Mouse (Mus musculus) cerebellum, postnatal 25 days (tissue): ENCODE measurements around the gene Ccr1l1.

Experiments used
- DNase-seq, 2 experiments: peaks; one replicate each; pipeline ENCODE4 v3.0.0; 2021; ENCODE audit warnings: mixed read lengths in 2 of 2

The Ccr1l1 gene

DNA sequence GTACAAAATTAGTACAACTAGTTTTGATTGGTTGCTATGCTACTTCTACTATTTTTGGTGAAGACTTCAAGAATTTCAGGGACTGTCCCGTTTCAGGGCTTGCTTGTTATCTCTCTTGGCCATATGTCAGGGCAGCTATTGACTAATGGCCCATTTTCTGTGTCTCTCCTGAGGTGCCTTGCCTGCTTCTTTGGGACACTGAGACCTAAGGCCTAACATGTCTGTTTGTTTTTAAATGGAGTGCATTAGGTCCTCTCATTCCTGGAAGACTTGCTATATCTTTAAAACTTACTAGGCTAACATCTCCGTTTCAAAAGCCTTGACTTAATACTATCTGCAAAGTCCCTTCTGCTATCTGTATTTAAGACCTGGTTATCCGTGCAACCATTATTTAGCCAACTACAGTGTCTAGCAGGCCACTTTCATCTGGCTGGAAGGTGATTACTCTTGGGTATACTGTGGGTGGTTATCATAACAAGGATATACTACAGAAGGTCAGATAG lies 20.2 kb downstream of the Ccr1l1 start:
- no peak for DNase-seq

DNA sequence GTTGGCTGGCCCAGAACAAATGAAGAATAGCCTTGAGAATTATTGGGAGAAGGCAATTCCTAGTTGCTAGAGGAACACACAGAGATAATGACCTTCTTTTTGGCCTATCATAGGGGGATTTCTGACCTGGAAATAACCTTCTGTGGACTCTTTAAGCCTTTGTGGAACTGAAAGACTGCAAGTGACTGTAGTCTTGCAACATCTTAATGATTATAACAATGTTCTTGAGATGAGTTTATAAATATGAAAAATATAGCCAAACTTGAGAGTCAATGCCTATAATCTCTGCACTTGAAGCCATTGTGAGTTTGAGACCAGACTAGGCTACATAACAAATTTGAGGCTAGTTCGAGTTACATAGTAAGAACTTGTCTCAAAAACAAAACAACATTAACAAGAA lies 21.3 kb downstream of the Ccr1l1 start:
- DNase-seq = no peak

DNA sequence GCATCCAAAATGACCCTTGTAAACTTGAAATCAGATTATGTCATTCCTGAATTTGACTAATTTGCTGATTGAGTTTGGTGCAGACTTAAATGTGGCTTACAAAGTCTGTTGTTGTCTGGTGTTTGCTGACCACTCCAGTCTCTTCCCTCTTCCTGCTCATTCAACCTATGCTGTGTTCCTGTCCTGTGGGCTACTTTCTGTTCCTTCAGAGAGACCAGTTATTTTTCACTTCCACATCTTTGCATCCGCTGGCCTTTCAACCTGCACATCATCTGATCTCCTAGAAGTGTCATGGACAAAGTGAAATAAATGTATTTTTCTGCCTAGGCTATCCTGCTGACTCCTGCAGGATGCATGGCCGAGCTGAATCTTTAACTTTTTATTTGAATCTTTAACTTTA lies 24.7 kb downstream of the Ccr1l1 start:
- no peak for DNase-seq

DNA sequence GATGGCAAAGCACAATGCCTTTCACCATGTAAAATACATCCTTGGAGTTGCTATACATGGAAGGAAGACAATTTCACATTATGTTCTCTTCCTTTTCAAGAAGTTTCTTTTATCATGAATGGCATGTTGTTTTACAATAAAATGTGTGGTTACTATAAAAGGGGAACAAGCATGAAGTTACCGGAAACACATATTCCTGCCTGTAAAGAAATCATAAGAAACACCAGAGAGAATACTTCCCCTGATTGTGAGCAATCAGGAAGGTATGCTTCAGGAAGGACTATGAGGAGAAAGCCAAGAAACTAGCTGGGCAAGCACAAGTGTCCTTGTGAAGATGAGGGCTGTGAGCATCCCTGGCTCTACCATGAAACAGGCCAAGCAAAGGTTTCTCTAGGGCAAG lies 27.0 kb downstream of the Ccr1l1 start:
- no peak for DNase-seq

DNA sequence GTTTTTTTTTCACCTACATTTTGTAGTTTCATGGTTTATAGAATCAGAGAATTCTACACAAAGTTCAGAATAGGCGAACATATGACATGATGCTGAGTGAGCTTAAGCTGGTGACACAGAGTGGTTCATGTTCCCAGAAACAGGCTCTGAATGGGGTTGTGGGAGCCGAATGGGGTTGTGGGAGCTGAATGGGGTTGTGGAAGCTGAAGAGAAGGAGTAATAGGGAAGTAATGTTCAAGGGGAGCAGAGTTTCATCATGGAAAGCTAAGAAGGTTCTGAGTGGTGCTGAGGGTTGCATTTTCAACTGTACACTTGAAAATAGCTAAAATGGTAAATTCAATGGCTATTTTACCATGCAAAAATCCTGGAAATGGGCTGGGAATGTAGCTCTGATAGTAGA lies 28.8 kb downstream of the Ccr1l1 start:
- no peak for DNase-seq

DNA sequence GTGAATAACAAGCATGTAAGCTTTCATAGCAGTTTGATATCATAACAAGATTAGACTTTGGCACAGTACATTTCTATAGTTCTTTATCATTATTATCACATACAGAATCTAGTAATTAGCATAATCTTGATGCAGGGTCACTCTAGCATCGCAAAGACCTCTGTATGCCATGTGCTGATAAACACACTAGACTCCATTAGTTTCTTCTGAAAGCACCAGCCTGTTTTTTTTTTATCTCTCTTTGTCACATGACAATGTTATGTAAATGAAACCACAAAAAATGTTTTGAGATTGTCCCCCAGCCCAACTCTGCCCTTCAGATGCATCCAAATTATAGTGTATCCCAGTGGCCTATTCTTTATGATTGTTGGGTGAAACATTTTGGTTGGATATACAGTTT lies 30.4 kb downstream of the Ccr1l1 start:
- DNase-seq = no peak

DNA sequence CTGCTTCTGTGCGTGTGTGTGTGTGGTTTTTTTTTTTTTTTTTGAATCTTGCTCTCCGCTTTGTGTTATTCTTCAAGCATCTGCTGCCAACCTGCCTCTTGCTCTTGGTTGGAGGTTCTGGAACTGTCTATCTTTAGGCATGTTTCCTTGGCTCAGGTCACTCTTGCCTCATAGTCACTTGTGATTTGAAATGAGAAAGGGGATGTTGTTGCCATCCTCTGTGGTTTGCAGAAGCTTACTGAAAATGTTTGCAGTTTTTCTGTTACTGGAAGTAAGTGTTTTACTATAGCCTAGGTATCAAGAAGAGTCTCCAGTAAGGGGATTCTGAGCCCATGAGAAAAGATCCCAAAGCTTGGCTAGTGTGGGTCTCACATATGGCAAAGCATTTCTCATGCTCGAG lies 36.2 kb downstream of the Ccr1l1 start:
- no peak for DNase-seq

DNA sequence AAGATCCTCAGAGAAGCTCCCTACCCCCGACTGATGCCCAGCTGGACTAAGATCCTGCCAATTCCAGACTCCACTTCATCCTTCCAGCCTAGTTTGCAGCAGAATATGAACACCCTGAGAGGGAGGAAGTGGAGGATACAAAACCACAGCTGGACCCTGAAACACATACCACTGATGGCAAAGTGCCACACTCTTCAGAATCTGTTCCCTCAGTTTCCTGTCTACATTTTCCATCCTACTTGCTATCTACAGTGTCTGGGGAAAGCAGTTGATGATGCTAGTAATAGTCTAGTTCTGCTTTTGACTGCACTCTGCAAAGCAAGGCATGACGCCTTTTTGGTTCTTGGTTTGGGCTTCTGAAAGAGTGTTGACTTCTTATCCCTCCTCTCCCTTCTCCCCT lies 36.9 kb downstream of the Ccr1l1 start:
- DNase-seq = no peak

DNA sequence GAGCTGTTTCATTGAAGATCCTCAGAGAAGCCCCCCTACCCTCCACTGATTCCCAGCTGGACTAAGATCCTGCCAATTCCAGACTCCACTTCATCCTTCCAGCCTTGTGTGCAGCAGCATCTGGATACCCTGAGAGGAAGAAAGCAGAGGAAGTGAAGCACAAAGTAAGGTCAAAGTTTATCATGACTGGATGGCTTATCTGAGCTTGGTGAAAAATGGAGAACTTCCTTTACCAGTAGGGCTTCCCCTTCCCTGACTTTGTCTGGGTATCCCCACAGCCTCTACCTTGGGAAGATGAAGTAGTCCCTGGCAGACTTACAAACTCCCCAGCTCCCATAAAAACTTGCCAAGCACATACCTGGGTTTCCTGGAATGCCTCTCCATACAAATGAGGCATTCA lies 37.6 kb downstream of the Ccr1l1 start:
- no peak for DNase-seq

DNA sequence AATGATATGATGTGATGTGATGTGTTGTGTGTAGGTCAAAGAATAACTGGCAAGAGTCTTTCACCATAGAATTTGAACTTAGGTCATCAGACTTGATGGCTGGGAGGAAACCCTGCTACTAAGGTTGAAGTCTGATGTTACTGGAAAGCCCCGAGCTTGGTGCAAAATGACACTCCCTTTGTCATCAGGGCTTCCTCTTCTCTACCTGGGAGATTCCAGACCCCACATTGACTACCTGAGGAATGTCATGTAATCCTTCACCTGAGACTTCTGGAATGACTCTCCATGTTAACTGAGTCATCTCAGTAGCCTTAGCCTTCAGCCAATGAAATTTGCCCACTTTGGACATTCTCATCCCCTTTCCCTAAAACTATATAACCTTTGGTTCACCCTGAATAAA lies 38.0 kb downstream of the Ccr1l1 start:
- no peak for DNase-seq

DNA sequence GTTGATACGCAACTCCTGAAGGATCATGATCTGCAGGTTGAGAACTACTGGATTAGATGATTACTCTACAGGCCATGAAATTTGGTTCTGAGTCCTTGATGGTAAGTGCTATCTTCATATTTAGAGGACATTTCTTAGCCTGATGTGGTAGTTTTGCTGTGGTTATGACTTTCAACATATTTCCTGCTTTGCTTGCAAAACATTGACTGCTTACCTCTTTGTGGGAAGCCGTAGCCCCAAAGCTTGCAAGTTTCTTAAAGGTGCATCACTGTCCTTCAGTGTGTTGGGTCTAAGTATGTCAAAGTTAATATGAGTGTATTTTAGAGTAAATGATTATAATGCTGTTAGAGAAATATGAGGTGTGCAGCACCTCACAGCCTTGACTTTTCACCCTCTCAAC lies 40.2 kb downstream of the Ccr1l1 start:
- DNase-seq = no peak

DNA sequence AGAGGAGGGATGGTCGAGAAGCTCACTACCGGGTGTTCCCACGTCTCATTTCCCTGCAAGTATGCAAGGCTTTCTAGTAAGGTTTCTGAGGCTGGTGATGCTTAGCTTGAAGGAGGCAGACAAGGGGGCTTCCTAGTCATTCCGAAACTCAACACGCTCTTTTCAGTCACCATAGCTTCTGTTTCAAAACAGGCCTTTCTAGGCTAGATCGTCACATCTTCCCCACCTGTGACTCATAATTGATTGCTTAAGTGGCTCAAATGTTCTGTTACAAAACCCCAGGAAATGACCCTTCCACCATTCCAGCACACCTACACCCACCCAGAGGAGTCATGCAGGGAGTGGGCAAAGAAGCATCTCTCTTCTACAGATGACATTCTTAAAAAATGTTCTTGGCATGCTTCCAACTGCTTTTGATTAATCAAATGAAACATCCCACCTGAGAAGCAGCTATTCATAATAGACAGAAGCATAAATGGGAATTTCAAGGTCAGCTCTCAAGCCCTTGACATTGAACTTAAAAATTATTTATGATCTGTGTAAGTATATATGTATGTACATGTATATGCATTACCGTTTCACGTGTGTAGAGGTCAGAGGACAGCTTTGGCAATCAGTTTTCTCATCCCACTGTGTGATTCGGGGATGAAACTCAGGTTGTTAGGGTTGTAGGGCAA lies 41.5 kb downstream of the Ccr1l1 start:
- DNase-seq = no peak

DNA sequence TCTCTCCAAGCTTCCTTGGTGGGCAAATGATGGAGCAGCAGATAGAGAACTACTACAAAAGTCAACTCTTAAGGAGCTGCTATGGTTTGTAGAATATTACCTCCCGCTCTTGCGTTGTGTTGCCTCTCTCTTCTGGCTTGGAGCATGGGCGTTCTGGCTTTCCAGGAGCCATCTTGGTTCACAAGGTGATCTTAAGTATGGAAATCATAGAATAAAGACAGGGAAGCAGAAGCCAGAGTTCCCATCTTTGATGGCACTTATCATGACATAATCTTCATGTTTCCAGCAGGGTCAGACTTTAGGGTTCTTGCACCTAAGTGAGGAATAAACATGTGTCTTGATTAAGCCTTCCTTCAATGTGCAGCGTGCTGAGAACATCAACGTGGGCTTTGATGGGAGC lies 42.4 kb downstream of the Ccr1l1 start:
- DNase-seq = no peak

DNA sequence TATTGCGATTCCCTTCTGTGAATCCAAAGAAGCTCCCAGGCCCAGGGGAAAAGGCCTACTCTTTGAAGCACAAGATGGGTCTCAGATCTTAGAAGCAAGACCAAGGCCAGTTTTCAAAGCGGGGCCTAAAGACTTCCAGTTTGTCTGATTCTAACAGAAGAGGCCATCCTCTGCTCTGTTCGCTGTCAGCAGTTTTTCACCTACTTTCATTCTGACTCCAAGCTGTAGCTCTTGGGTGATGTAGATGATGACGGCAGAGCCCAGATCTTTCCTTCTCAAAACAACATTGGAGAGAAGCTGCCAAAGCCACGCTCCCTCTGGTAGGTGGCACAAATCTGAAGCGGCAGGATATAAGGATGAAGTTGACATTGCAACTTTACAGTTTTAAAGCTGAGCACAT lies 42.9 kb downstream of the Ccr1l1 start:
- no peak for DNase-seq

DNA sequence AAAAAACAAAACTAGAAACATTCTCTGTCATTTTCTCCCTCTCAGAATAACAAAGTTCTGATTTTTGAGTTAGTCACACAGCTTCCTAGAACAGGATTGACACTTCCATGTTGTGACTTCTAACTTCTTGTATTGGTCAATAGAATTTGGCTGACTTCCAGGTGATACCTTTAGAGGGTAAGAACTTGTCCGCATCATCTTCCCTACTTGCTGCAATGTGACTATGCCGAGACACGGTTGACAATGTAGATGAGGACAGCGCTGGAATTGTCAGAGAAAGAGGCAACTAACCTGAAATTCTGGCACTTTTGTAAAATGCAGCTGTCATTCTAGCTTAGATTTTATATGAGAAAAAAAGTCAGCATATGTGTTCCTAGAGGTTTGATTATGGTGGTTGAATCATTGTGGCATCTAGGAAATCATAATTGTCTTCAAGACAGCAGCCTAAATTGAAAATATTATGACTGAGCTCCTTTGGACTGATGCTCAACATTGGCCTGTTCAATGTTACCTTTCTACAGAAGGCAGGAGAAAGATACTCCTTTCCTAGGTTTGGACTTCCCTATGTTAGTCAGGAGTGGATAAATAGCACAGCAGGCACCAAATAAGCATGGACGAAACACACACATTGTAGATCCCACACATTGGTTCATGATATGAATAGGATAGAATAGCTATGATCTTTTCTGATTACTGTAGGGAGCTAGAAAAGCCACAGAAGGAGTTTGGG lies 44.3 kb downstream of the Ccr1l1 start:
- DNase-seq = no peak

DNA sequence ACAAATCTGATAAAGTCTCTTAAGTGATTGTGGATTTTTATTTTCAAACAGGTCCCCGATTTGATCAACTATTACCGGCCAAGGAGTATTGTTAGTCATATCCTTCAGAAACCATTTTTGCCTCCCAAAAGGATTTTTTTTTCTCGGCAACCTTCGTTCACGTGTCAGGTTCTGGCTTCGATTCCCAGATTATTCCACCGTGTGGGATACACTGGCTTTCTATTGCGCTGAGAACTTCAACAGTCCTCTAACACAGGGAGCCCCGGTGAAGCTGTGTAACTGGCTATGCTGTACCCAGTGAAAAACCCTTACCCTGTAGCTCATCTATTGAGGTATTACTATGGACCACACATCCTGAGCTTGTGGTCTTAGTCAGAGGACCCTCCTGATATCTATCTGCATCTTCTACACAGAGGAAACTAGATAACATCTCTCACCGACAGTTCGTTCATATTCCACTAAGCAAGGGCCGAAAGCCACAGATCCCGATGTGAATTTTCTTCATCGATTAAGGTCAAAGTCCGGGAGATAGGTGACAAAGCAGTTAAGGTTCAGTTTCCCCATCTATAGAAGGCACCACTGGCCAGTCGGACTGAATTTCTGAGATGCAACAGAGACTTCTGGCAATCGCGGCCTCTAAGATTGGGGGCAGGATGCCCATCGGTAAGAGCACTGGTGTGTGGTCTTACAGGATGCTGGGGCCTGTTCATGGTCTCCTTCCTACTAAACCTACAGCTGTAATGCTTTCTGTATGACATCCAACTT lies 45.1 kb downstream of the Ccr1l1 start:
- DNase-seq = no peak

DNA sequence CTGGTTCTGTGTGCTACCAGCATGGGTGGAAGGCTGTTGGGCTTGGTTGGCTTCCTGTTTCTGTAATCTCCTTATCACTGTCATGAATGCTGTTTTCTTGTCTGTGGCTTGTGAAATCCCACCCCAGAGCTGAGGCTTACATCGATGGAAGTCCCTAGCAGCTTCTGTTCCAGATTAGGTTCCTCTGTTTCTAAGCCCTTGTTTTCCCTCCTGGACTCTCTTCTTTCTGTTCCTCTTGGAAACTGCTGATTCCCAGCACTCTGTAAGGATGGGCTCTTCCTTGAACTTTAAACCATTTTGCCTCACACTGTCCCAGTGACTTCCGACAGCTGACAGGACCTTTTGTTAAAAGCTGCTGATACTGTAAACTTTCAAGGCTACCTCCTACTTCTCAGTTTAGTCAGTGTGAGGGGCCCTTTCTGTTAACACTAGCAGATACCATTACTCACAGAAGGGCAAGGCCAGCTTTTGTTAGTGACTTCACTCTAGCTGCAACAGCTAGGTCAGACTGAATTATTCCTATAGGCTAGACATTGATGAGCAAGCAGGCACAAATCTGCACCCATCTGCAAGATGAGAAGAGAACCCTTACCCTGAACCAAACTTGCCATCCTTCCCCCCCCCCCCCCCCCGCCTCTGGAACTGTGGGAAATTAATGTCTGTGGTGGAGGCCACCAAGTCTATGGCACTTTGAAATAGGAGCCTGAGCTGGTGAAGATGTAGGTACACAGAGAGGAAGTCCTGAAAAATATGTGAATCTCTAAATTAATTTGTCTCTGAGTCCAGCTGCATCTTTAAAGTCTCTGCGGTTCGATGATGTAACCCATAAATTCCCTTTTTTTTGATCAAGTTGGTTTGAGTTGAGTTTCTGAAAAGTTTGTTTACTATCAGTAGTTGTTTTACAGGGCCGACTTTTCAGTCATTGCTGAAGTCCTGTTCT lies 46.2 kb downstream of the Ccr1l1 start:
- no peak for DNase-seq

DNA sequence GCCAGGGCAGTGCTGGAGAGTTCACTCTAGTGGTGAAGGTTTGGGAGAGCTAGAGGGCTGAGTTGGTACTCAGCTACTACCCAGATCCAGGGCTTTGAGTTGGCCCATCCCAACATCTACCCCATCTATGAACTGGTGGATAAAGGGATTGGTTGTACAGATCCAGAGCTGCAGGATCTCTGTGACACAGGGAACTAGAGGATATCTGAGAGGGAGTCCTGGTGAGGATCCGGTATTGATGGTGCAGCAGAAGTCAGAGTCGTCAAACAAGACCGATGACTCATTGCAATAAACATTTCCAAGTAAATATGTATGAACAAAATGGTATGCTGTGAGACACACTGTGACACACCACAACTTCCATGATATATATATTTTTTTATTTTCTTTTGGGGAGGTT lies 47.3 kb downstream of the Ccr1l1 start:
- no peak for DNase-seq

DNA sequence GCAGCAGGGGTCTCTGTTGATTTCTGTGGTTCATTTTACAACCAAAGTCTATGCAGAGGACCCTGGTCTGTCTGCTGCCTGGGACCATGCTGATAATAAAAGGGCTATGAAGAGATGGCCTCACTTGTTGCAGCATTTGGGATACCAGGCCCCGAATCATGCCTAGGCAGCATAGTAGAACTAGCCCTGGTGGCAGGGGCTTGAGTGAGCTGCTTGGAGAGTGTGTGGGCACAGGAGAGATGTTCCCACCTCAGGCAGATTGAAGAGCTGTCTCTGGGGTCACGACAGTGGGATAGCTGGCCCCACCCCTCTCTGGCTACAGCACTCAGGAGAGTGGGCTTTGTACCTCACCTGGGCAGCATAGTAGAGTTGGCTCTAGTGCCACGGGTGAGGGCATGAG lies 47.7 kb downstream of the Ccr1l1 start:
- no peak for DNase-seq

DNA sequence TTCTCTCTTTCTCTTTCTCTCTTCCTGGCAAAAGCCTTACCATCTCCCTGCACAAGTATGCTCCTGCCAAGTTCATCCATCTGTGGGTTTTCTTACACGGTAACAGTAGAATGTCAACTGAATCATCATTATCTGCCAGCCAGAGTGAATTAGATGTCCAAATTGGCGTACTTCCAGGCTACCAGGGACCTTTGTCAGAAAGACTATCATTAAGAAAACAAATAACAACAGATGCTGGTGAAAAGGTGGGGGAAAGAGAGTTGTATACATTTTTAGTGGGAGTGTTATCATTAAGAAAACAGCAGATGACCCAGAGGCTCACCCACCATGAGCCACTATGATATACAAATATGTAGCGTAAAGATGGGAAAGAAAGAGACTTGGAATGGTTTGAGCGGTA lies 48.3 kb downstream of the Ccr1l1 start:
- no peak for DNase-seq

DNA sequence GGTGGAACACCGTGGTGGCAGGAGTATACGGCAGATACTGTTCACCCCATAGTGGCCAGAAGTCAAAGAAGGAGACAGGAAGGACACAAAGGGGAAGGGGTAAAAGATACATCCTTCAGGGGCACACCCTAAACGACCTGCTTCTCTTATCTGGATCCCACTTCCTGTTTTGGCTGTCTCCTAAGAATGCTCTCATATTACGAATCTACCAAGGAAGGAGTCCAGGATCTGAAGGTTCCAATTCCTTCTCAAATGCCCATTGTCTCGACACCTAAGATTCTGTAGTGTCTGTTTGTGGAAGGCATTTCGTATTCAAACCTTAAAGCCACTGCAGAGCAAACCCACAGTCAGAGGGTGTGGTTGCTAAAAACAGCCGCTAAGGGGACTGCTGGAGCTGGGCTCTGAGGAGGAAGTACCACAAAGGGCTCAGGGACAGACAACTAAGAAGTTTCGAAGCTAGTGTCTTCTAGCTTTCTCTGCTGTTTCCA lies 49.4 kb downstream of the Ccr1l1 start:
- no peak for DNase-seq

DNA sequence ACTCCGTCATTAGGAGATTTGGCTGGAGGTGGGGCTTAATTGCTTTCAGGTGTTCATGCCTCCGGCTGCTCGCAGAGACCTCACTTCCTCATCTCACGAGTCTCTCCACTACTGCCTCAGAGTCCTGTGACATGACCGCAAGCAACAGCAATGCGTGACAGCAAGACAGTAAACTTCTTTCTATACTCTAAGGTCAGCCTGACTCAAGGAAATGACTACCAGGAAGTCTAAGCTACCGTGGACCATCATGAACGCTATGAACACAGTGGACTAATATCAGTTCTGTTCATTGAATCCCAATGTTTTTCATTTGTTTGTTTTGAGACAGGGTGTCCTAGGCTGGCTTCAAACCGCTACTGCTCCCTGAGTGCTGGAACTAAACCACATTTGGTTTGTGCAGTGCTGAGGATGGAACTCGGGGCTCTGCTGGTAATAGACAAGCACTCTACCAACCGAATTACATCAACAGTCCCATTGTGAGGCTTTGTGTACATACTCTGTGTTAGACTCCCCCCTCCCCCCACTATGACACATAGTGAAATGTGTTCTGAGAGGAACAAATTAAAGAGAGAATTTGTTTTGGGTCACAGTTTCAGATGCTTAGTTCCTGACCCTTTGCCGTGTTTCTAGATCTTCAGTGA lies 50.0 kb downstream of the Ccr1l1 start:
- DNase-seq = no peak
